Mouse (Mus musculus) cerebellum, adult 2 months (tissue): Measurements from ENCODE around the gene Ndrg3.

ENCODE experiments used
- CTCF ChIP-seq: fragments of 200-500 bp; IDR thresholded peaks from 2 replicates; pipeline ENCODE4 v1.5.1; 2011; ENCODE audit warnings: low read depth, mild to moderate bottlenecking, control low read depth, low read length, moderate library complexity, borderline replicate concordance; ENCODE audit not compliant: insufficient read depth
- POLR2A ChIP-seq: fragments of 200-500 bp; IDR thresholded peaks from 2 replicates; pipeline ENCODE4 v1.6.1; 2011; ENCODE audit warnings: low read length, control low read depth, borderline replicate concordance; ENCODE audit not compliant: insufficient read depth

GRCm38 (mm10) chr2:157021156-157021555, 29.3 kb upstream of the Ndrg3 start:
- TF ChIP-seq CTCF, result no peak
- TF ChIP-seq POLR2A, result no peak
